In the genomic region with DNA sequence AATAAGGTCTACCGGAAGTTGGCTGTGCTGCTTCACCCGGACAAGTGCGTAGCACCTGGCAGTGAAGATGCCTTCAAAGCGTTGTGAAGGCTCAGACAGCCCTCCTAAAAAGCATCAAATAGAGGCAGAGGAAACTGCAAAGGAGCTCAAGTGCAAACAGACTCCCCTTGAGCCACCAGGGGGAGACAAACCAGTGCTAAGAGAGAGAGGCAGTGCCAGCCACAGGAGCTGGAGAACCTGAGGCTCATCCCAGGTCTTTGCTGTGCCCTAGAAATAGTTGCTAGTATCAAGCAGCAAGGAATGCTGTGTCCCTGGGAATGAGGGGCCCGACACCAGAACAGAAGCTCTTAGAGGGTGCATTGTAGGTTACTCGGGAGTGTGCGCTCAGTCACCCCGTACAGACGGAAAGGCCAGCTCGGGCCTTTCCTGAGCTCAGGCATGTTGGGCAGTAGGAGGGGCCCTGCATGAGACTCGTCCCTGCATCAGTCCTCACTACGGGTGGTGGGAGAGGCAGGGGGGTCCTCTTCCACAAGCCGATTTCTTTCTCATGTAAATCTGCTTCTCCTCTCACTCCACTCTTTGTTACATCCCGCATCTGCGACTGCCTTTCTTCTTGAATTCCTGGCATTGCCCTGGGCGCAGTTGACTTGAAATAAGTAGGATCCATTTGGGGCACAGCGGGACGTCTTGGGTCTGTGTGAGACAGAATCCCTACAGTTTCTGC, we compare ENCODE assay signal across 7 mouse cellular contexts. TPM values are rescaled to one million over a fixed set of nuclear protein-coding genes. Genes with fewer than 3 reads are reported as not detected.
DNase-seq lines count a peak whose midpoint lies in the region; ATAC-seq and TF ChIP-seq lines count a peak whose summit lies in the region.

No protein-coding gene starts in this region.

- 0 out of 2 replicates have a peak, but pooled peaks cover 3% of the 10 kb centered on the region for H3K4me1 ChIP-seq in intestine, embryonic 16.5 days (ENCODE audit: control insufficient read depth, insufficient read depth, low read length)
- H3K4me1 ChIP-seq in midbrain, embryonic 12.5 days: peaks cover 6% of the 10 kb centered on the region; the same call in 1 of the 2 replicates
- H3K4me1 ChIP-seq in small intestine, adult 2 months (ENCODE audit: control insufficient read depth, insufficient read depth, insufficient read length, low read length): no peaks in the 10 kb centered on the region

- WGBS in intestine, embryonic 16.5 days: 28% methylated on average over 18 of the region's 18 CpGs
- WGBS in midbrain, embryonic 12.5 days: 10% methylated on average over 18 of the region's 18 CpGs
- WGBS in small intestine, adult 2 months: 47% methylated on average over 18 of the region's 18 CpGs

- H3K9ac ChIP-seq in intestine, embryonic 16.5 days (ENCODE audit: low read depth, low read length): peak overlapping the region; percentile 32; the same call in 1 of the 2 replicates
- peak overlapping the region; percentile 44 for H3K9ac ChIP-seq in midbrain, embryonic 12.5 days (replicated peaks)

- H3K4me2 ChIP-seq in intestine, embryonic 16.5 days (ENCODE audit: low read depth, low read length): peak overlapping the region; percentile 33; the same call in 1 of the 2 replicates
- H3K4me2 ChIP-seq in midbrain, embryonic 12.5 days (replicated peaks): peak overlapping the region; percentile 58

- TF ChIP-seq CTCF in gastrocnemius, adult 2 months (IDR thresholded peaks at IDR 0.05): peak; percentile 82
- TF ChIP-seq CTCF in small intestine, adult 2 months (IDR thresholded peaks at IDR 0.05; ENCODE audit: extremely low read depth, insufficient read length, insufficient replicate concordance, low read depth, low read length): peak; percentile 68; the same call in 1 of the 2 replicates

- no peaks in the 10 kb centered on the region for H3K27me3 ChIP-seq in intestine, embryonic 16.5 days (replicated peaks; ENCODE audit: control insufficient read depth, insufficient read depth, low read length)
- H3K27me3 ChIP-seq in midbrain, embryonic 12.5 days: no peaks in the 10 kb centered on the region
- no peaks in the 10 kb centered on the region for H3K27me3 ChIP-seq in small intestine, adult 2 months (ENCODE audit: control insufficient read depth, insufficient read depth, low read length)

- no peaks in the 10 kb centered on the region for H3K36me3 ChIP-seq in intestine, embryonic 16.5 days (ENCODE audit: control insufficient read depth, insufficient read depth, low read length)
- no peaks in the 10 kb centered on the region for H3K36me3 ChIP-seq in midbrain, embryonic 12.5 days
- H3K36me3 ChIP-seq in small intestine, adult 2 months (ENCODE audit: control insufficient read depth, insufficient read depth, low read length): no peaks in the 10 kb centered on the region

- no peak overlapping the region for H3K27ac ChIP-seq in gastrocnemius, adult 2 months
- H3K27ac ChIP-seq in intestine, embryonic 16.5 days (ENCODE audit: low read length): no peak overlapping the region
- no peak overlapping the region for H3K27ac ChIP-seq in midbrain, embryonic 12.5 days (replicated peaks)
- no peak overlapping the region for H3K27ac ChIP-seq in small intestine, adult 2 months (ENCODE audit: insufficient read depth, low read depth, low read length)

- intact Hi-C loops in gastrocnemius, adult 2 months (cut with DNase I): loop anchor here (5.0 kb wide), 1 partner anchor 137 kb away; no protein-coding TSS in a partner anchor
- intact Hi-C loops in left cerebral cortex, postnatal 25 days (cut with DNase I): loop anchor here (2.0 to 5.0 kb wide), 3 partner anchors 137 to 168 kb away; no protein-coding TSS in a partner anchor

- peak; percentile 77 for ATAC-seq in common myeloid progenitor, adult 5-6 weeks (replicated peaks; ENCODE audit: low read depth, poor library complexity, severe bottlenecking)
- peak; percentile 70; the same call in 1 of the 2 replicates for ATAC-seq in intestine, embryonic 16.5 days
- peak; percentile 86 for ATAC-seq in midbrain, embryonic 12.5 days (ENCODE audit: low FRiP score, low read depth)

- TF ChIP-seq POLR2A in small intestine, adult 2 months (IDR thresholded peaks at IDR 0.05; ENCODE audit: low read depth, low read length): no peak

- H3K9me3 ChIP-seq in intestine, embryonic 16.5 days (ENCODE audit: control insufficient read depth, low read length): no peaks in the 10 kb centered on the region
- no peaks in the 10 kb centered on the region for H3K9me3 ChIP-seq in midbrain, embryonic 12.5 days

- peak; percentile 66 to 87 for DNase-seq in adrenal gland, adult (ENCODE audit: inconsistent age in 2 of 2, low spot score in 1 of 2)
- DNase-seq in gastrocnemius, adult 2 months: peak; percentile 63
- DNase-seq in left cerebral cortex, postnatal 25 days (ENCODE audit: low spot score in 2 of 2): peak; percentile 79 to 87

- no peak overlapping the region; the same call in 1 of the 2 replicates for H3K4me3 ChIP-seq in gastrocnemius, adult 2 months
- no peak overlapping the region for H3K4me3 ChIP-seq in intestine, embryonic 16.5 days (ENCODE audit: low read length)
- peak overlapping the region; percentile 35 for H3K4me3 ChIP-seq in midbrain, embryonic 12.5 days
- H3K4me3 ChIP-seq in small intestine, adult 2 months (ENCODE audit: low read depth, low read length): no peak overlapping the region

RNA-seq across cellular contexts. Expression of gene Tpp2, which starts 34.3 kb away (rescaled TPM):
- total RNA-seq in common myeloid progenitor, adult 5-6 weeks (2017): 113 and 127 TPM in 2 replicates
- total RNA-seq in gastrocnemius, adult 2 months (2021): 10 to 100 TPM; 39.9 to 40.5 TPM
- polyA plus RNA-seq in intestine, embryonic 16.5 days (2015; fragmentation: Nextera tagmentation; extraction: Ambion mirVana): 51.1 and 52.8 TPM in 2 replicates
- total RNA-seq in left cerebral cortex, postnatal 25 days (2021): 10 to 100 TPM; 50.5 to 50.7 TPM
- 69.4 and 73.5 TPM in 2 replicates for polyA plus RNA-seq in midbrain, embryonic 12.5 days (2016; fragmentation: Nextera tagmentation; extraction: Ambion mirVana)
- polyA plus RNA-seq in small intestine, adult 2 months (2012; rRNA removed): 1.5 and 2.2 TPM in 2 replicates
